Mouse (Mus musculus) telencephalon, adult 2 months (tissue): ENCODE measurements around the gene Serpinb2.
A peak's percentile ranks its signal among the peaks of the same experiment; 100 is the strongest.

ENCODE experiments used
- DNase-seq: peaks from one replicate; pipeline ENCODE4 v3.0.0-alpha.2; 2011; ENCODE audit warnings: low read depth, low spot score

The Serpinb2 gene

GRCm38 (mm10) chr1:107511252-107511651, at the start of gene Serpinb2:
Gene Serpinb2, plus strand, starts transcription at chr1:107511423.
- no peak for DNase-seq

- no peak for DNase-seq
These were observed 31.3 kb upstream of the Serpinb2 start for GRCm38 (mm10) chr1:107479909-107480308.

GRCm38 (mm10) chr1:107481452-107481851, 29.8 kb upstream of the Serpinb2 start:
- DNase-seq: peak; percentile 29

- DNase-seq: no peak
These were observed 21.6 kb upstream of the Serpinb2 start for GRCm38 (mm10) chr1:107489577-107489976.

- DNase-seq: no peak
These were observed 14.4 kb upstream of the Serpinb2 start for GRCm38 (mm10) chr1:107496789-107497188.

GRCm38 (mm10) chr1:107502025-107502424, 9.2 kb upstream of the Serpinb2 start:
- no peak for DNase-seq

- no peak for DNase-seq
These were observed 7.9 kb upstream of the Serpinb2 start for GRCm38 (mm10) chr1:107503294-107503693.

- DNase-seq: no peak
These were observed 5.2 kb upstream of the Serpinb2 start for GRCm38 (mm10) chr1:107505898-107506562.

GRCm38 (mm10) chr1:107512194-107513138, 1.2 kb downstream of the Serpinb2 start:
- no peak for DNase-seq

- DNase-seq: no peak
These were observed 2.3 kb downstream of the Serpinb2 start for GRCm38 (mm10) chr1:107513530-107513929.

- no peak for DNase-seq
These were observed 4.7 kb downstream of the Serpinb2 start for GRCm38 (mm10) chr1:107515839-107516498.

GRCm38 (mm10) chr1:107525592-107525991, 14.4 kb downstream of the Serpinb2 start:
- DNase-seq: no peak

GRCm38 (mm10) chr1:107528325-107529078, 17.3 kb downstream of the Serpinb2 start:
- DNase-seq: no peak

- DNase-seq: no peak
These were observed 18.3 kb downstream of the Serpinb2 start for GRCm38 (mm10) chr1:107529365-107530052.

- DNase-seq: no peak
These were observed 22.5 kb downstream of the Serpinb2 start for GRCm38 (mm10) chr1:107533736-107534135.

GRCm38 (mm10) chr1:107537435-107537834, 26.2 kb downstream of the Serpinb2 start:
- no peak for DNase-seq

GRCm38 (mm10) chr1:107559494-107559893, 48.3 kb downstream of the Serpinb2 start:
- DNase-seq: no peak

- no peak for DNase-seq
These were observed 50.9 kb downstream of the Serpinb2 start for GRCm38 (mm10) chr1:107562110-107562509.

- no peak for DNase-seq
These were observed 54.4 kb downstream of the Serpinb2 start for GRCm38 (mm10) chr1:107565644-107566043.

GRCm38 (mm10) chr1:107576094-107576493, 64.9 kb downstream of the Serpinb2 start:
- DNase-seq: no peak

- DNase-seq: no peak
These were observed 66.3 kb downstream of the Serpinb2 start for GRCm38 (mm10) chr1:107577514-107577913.
